Mouse (Mus musculus) olfactory bulb, adult 2 months (tissue): Measurements from ENCODE around the gene Herc4. TPM values are rescaled to one million over a fixed set of nuclear protein-coding genes. Genes with fewer than 3 reads are reported as not detected.

ENCODE experiments used
- H3K27ac ChIP-seq: fragments of 200-500 bp; 2 replicates; pipeline ENCODE4 v1.5.1; 2012; ENCODE audit warnings: low read depth, low read length; ENCODE audit not compliant: insufficient read depth
- H3K4me1 ChIP-seq: fragments of 200-500 bp; 2 replicates; pipeline ENCODE4 v1.6.1; 2012; ENCODE audit warnings: low read length; ENCODE audit not compliant: control insufficient read depth, insufficient read depth
- H3K4me3 ChIP-seq: fragments of 200-500 bp; 2 replicates; pipeline ENCODE4 v1.5.1; 2012; ENCODE audit warnings: mild to moderate bottlenecking, low read depth, low read length, moderate library complexity; ENCODE audit not compliant: insufficient read depth
- CTCF ChIP-seq: fragments of 200-500 bp; IDR thresholded peaks from 2 replicates; pipeline ENCODE4 v1.5.1; 2012; ENCODE audit warnings: low read depth, mild to moderate bottlenecking, low read length, moderate library complexity; ENCODE audit not compliant: insufficient read depth
- POLR2A ChIP-seq: fragments of 200-500 bp; IDR thresholded peaks from 2 replicates; pipeline ENCODE4 v1.6.1; 2012; ENCODE audit warnings: mild to moderate bottlenecking, low read depth, low read length, moderate library complexity; ENCODE audit not compliant: insufficient read depth
- WGBS: fragments of 180-500 bp; shearing (Covaris S2); methylation state at CpG from one replicate; pipeline ENCODE4 v1.1.7; 2018; 5-methylcytosine and 5-hydroxymethylcytosine counted together
- polyA plus RNA-seq: library from polyadenylated mRNA; stranded (reverse); fragments of >200 nt; gene quantifications from 2 replicates; pipeline ENCODE4 v1.2.4, GENCODE M21; 2012; ENCODE audit warnings: low replicate concordance; ENCODE audit not compliant: missing spikeins, insufficient read depth, insufficient read length

Herc4 gene
- polyA plus RNA-seq, 1 experiment: not detected

- no peak overlapping the region for H3K27ac ChIP-seq
Measured at GRCm38 (mm10) chr10:63272401-63272800, 28.8 kb downstream of the Herc4 start.

GRCm38 (mm10) chr10:63272868-63273267 is 29.3 kb downstream of the Herc4 start:
- TF ChIP-seq CTCF (no peak), POLR2A (no peak)
- WGBS: 87% methylated on average over 5 of the region's 5 CpGs
- Histone ChIP-seq H3K4me1 (0 out of 2 replicates have a peak, but pooled peaks cover 2% of the 10 kb centered on the region), H3K4me3 (no peak overlapping the region), H3K27ac (no peak overlapping the region)

More at GRCm38 (mm10) chr10:63272401-63272800, 28.8 kb downstream of the Herc4 start:
- H3K4me3 ChIP-seq: no peak overlapping the region
- TF ChIP-seq POLR2A (no peak), CTCF (no peak)
- 0 out of 2 replicates have a peak, but pooled peaks cover 2% of the 10 kb centered on the region for H3K4me1 ChIP-seq

DNA sequence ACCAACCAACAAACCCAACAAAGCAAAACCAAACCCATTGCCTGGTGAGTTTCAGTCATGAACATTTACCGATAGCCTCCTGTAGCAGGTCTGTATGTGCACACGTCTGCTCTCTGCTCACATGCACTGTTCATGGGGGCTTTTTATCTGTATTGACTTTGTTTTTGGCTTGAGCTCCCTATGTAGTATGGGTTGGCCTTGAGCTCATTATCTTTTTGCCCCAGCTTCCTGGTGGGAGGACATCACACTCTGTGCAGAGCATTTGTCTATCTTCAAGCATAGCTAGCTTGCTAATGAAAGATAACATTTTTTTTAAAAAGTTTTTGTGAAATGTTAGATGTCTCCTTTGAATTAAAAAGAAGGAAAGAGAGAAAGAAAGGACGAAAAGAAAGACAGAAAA is 33.4 kb downstream of the Herc4 start:
- Histone ChIP-seq H3K27ac (no peak overlapping the region), H3K4me1 (0 out of 2 replicates have a peak, but pooled peaks cover 2% of the 10 kb centered on the region), H3K4me3 (no peak overlapping the region)
- TF ChIP-seq POLR2A: no peak
- no peak for TF ChIP-seq CTCF
- 95% methylated on average over 3 of the region's 3 CpGs for WGBS

DNA sequence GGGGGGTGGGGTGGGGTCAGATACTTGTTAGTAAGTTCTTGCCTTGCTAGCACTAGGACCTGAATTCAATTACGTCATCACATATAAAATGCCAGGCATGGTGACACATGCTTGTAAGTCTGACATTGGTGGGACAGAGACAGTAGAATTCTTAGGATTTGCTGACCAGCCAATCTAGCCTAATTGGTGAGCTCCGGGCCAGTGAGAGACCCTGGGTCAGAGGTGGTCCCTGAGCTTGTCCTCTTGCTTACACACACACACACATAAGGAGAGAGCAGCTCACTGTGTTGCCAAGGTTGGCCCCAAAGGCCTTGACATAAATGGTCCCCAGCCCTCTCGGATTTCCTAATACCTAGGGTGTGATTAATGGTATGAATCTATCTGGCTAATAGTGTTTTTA is 36.2 kb downstream of the Herc4 start:
- no peak overlapping the region for H3K27ac ChIP-seq
- no peak overlapping the region for H3K4me3 ChIP-seq
- TF ChIP-seq POLR2A (no peak), CTCF (no peak)
- WGBS: 96% methylated on average over 3 of the region's 3 CpGs
- no peaks in the 10 kb centered on the region for H3K4me1 ChIP-seq

GRCm38 (mm10) chr10:63282417-63282816 is 38.8 kb downstream of the Herc4 start:
- no peaks in the 10 kb centered on the region for H3K4me1 ChIP-seq
- TF ChIP-seq POLR2A: no peak
- no peak for TF ChIP-seq CTCF
- H3K4me3 ChIP-seq: no peak overlapping the region
- WGBS: 91% methylated on average over 4 of the region's 4 CpGs
- no peak overlapping the region for H3K27ac ChIP-seq

DNA sequence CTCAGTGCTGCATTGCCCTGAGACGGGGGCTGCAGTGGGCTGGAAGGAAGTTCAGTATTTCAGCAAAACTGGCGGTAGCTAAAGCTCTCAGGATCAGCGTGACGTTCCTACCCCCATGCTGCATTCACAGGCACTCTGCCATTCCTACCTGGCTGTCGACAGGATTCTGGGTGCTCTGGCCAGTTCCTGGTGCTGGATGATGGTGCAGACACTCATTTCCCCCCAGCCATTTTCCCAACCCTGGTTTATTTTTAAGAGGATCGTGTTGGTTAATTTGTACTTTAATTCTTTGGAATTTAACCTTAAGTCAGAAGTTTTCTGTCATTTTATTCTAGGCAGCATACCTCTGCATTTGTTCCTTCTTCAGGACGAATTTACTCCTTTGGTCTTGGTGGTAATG is 39.2 kb downstream of the Herc4 start:
- H3K4me1 ChIP-seq: no peaks in the 10 kb centered on the region
- TF ChIP-seq CTCF (no peak), POLR2A (no peak)
- H3K27ac ChIP-seq: no peak overlapping the region
- no peak overlapping the region for H3K4me3 ChIP-seq
- WGBS: 92% methylated on average over 7 of the region's 7 CpGs

DNA sequence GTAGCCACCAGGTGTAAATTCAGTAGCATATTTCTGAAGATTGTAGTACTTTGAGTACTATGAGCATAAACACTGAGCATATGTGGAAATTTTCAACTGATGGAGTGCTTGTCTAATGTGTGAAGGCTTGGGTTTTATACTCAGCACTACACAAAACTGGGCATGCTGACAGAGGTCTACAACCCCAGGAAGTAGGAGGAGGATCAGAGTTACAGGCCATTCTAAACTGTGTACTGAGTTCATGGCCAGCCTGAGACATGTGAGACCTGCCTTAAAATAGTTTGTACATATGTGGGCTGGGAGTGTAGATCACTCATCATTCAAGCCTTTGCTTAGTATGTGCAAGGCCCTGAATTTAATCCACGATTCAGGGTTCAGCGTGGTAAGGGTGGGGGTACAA is 58.7 kb downstream of the Herc4 start:
- H3K4me3 ChIP-seq: no peak overlapping the region
- WGBS: 94% methylated on average over 2 of the region's 2 CpGs

GRCm38 (mm10) chr10:63308582-63309366 is 65.2 kb downstream of the Herc4 start:
- TF ChIP-seq CTCF (peak; percentile 69; the same call in 1 of the 2 replicates), POLR2A (no peak)
- Histone ChIP-seq H3K4me1 (peaks cover 2% of the 10 kb centered on the region; the same call in 1 of the 2 replicates), H3K27ac (no peak overlapping the region), H3K4me3 (no peak overlapping the region)
- WGBS: 43% methylated on average over 10 of the region's 10 CpGs

More for the DNA sequence above, 58.7 kb downstream of the Herc4 start:
- no peak overlapping the region for H3K27ac ChIP-seq
- no peak for TF ChIP-seq CTCF
- no peak for TF ChIP-seq POLR2A
- H3K4me1 ChIP-seq: peaks cover 2% of the 10 kb centered on the region; the same call in 1 of the 2 replicates

DNA sequence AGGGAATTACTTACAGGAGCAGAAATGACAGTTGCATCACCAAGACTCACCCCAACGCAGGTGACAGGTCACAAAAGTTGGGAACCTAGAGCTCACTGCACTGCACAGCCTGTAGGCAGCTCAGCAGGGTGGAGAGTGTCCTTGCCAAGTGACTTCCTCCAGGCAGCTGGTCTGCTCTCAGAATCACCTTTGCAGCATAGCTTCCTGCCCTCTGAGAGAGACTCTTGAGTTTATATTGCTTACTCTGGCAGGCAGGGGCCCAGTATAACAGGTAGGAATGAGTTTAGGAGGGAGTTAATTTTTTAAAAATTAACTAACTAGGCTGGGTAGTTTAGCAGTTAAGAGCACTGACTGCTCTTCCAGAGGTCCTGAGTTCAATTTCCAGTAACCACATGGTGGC is 70.1 kb downstream of the Herc4 start:
- WGBS: 100% methylated on average over 1 of the region's 1 CpGs
- H3K27ac ChIP-seq: no peak overlapping the region
- TF ChIP-seq CTCF: no peak
- H3K4me3 ChIP-seq: no peak overlapping the region
- no peaks in the 10 kb centered on the region for H3K4me1 ChIP-seq

GRCm38 (mm10) chr10:63327091-63327490 is 83.5 kb downstream of the Herc4 start:
- no peak for TF ChIP-seq CTCF
- no peak for TF ChIP-seq POLR2A
- WGBS: 98% methylated on average over 1 of the region's 1 CpGs

More at GRCm38 (mm10) chr10:63327091-63327490, 83.5 kb downstream of the Herc4 start:
- Histone ChIP-seq H3K27ac (no peak overlapping the region), H3K4me1 (no peaks in the 10 kb centered on the region), H3K4me3 (no peak overlapping the region)
